Mouse (Mus musculus) cerebellum, adult 11-12 months (tissue): ENCODE measurements around the gene Rho.

Experiments
- DNase-seq: peaks from one replicate; pipeline ENCODE4 v3.0.0; 2022

Rho gene

GRCm38 (mm10) chr6:115931639-115932038, at the start of gene Rho:
Gene Rho (plus strand): TSS chr6:115931748.
- no peak for DNase-seq

GRCm38 (mm10) chr6:115884018-115884417, 47.5 kb upstream of the Rho start:
- no peak for DNase-seq

- no peak for DNase-seq
Measured at GRCm38 (mm10) chr6:115886894-115887293, 44.7 kb upstream of the Rho start.

GRCm38 (mm10) chr6:115888296-115888695, 43.3 kb upstream of the Rho start:
- no peak for DNase-seq

GRCm38 (mm10) chr6:115890601-115891000, 40.9 kb upstream of the Rho start:
- DNase-seq = no peak

- DNase-seq = peak; percentile 36
Measured at GRCm38 (mm10) chr6:115891061-115891460, 40.5 kb upstream of the Rho start.

- peak; percentile 43 for DNase-seq
Measured at GRCm38 (mm10) chr6:115891497-115892061, 40.0 kb upstream of the Rho start.

DNA sequence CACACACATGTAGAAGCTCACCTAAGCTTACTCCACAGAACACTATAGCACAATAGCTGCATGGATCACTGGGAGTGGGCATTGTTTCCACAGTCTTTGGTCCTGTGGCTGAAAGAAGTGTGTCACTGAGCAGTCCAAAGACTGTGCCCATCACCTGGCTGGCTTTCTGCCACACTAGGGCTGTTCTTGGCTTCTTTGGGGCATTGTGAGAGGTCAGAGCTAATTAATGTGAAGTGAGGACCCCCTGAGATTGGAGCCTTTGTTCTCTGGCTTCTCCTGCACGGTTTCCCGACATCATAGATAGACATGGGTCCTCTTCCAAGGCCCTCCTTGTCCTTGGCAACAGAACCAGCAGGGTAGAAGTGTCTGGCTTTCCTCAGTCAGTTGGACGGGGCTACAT, 39.2 kb upstream of the Rho start:
- DNase-seq = peak; percentile 16

DNA sequence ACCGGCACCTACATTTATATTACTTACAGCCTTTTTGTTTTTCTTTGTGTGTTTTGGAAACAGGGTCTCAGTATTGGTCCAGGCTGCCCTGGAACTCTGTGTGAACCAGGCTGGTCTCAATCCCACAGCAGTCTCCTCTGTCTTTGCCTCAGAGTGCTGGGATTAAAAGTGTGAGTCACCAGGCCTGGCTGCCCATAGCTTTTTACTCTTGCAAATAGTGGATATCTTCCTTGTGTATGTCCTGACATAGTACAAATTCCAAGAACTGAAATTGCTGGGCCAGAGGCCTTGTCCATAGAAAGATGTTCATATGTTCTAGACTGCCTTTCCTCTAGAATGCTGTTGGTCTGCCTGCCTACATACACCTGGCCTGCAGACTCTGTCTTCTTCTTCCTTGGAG, 35.2 kb upstream of the Rho start:
- DNase-seq = no peak

DNA sequence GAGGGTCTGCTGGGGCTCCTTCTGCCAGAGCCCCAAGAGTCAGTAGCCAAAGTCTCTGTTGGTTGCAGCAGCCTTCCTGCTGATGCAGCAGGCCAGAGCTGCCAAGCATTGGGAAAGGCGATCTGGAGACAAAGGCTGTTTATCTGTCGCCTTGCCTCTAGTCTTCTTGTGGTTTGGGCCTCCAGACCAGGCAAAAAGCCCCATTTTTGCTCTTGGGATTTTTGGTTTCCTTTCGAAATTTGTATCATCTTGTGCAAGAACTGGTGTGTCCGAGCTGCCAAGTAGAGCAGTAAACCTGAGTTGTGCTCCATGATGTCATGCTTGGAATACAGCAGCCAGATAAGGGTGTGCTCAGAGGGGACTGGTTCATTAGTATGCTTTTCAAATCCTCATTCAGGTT, 34.4 kb upstream of the Rho start:
- peak; percentile 20 for DNase-seq

DNA sequence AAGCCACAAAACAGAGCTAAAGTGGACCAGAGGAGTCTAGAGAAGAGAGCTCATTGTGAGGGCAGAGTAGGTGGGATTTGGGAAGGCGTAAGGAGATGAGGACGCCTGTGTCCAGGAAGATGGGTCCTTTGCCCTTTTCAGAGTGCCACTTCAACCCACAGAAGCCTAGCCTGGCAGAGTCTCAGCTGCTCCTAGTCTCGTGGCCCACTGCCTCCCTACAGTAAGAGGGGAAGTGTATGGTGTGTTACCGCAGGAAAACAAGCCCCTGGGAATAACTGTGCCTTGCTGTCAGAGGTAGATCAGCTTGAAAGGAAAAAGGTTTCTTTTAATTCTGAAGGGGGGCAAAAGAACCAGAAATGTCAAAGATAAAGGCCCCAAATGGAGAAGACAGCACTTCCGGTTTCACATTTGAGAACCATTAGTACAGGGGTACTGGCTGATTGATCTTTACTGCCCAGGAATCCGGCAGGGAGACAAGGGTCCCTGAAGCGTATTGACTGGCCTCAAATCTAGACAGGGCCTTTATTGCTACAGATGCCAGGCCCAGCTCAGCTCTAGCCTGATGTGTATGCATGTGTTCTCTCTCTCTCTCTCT, 33.5 kb upstream of the Rho start:
- DNase-seq = no peak

DNA sequence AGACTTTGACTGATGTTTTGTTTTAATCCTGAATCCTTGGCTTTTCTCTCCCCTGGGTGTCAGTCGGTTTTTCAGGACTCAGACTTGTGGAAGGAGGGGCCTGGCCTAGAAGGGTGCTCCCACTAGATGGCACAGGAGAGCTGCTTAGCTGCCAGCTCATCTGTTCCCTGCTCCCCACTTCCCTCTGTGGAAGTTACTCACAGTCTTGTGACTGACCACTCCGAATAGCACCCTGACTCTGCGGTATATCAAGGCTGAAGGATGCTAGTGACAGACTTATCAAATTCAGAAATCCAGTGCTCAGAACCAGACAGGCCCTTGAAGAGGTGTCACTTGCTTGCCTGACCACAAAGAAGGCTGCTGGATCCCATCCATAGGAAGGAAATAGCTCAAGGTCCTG, 30.5 kb upstream of the Rho start:
- DNase-seq = peak; percentile 82

- DNase-seq = peak; percentile 48
Measured at GRCm38 (mm10) chr6:115901489-115901931, 30.0 kb upstream of the Rho start.

DNA sequence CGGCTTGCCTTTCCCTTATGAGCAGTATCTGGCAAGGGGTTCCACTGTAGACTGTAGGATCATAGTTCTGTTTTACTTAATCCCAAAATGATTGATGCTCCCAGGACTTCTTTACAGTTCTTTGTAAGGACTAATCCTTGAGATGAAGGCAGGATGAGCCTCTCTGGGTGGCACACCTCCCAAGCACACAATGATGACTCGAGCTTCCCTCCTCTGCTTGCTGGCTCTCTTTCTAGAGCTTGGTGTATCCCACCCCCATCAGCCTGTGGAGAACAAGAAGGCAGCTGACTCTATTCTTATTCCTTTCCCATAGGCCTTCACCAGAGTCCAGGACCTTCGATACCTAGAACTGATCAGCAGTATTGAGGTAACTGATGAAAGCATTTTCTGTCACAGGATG, 29.0 kb upstream of the Rho start:
- DNase-seq = no peak

- DNase-seq = no peak
Measured at GRCm38 (mm10) chr6:115905568-115905967, 26.0 kb upstream of the Rho start.

- no peak for DNase-seq
Measured at GRCm38 (mm10) chr6:115906455-115906854, 25.1 kb upstream of the Rho start.

DNA sequence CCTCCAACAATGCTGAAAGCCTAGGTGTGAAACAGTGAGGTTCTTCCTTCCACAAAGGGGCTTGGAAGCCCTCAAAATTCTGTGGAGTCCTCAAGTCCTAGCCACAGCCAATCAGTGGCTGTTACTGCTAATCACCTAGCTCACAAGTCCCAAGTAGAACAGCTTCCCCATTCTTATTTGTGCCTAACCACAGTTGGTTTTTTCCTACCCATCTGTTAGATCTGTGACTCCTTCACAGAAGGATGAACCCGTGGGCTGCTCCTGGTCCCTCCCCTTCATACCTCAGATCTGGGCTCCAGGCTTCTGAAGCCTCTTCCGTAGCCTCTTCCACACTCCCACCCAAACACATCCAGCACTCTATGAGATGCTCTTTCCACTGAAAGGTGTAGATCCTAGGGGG, 24.7 kb upstream of the Rho start:
- DNase-seq = no peak

- no peak for DNase-seq
Measured at GRCm38 (mm10) chr6:115908421-115908982, 23.0 kb upstream of the Rho start.

DNA sequence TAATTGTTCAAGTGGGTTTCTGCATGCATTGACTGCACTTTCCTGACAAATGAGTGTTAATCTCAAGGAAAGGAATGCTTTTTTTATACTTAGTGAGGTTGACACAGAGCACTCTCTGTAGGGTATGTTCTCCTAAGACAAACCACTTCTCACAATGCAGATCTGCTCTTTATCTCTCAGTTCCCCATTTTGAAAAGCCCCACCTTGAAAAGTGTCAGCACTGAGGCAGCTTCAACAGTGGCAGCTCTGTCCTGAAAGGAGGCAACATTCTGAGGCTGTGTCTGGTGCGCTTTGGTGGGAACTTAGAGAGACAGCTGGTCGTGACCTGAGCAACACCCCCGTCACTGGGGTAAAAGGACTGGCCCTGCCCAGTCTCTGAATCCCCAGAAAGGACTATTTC, 22.5 kb upstream of the Rho start:
- DNase-seq = no peak

GRCm38 (mm10) chr6:115909940-115910339, 21.6 kb upstream of the Rho start:
- DNase-seq = peak; percentile 51

DNA sequence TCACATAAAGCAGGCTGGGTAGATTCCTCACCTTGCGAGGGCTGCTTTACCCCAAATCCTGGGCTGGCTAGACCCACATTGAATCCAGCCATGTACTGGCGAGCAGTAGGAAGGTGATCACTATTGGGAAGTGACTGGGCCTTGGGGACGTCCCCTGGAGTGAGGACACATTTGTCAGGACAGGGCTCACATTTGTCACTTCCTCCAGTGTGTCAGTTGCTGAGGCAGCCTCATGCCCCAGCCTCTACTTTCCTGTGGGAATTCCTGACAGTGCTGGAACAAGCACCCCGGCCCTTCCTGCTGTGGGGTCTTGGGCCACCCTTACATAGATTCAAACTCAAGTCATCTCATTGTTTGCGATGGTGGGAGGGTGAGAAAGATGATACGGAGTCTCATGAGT, 19.8 kb upstream of the Rho start:
- no peak for DNase-seq

DNA sequence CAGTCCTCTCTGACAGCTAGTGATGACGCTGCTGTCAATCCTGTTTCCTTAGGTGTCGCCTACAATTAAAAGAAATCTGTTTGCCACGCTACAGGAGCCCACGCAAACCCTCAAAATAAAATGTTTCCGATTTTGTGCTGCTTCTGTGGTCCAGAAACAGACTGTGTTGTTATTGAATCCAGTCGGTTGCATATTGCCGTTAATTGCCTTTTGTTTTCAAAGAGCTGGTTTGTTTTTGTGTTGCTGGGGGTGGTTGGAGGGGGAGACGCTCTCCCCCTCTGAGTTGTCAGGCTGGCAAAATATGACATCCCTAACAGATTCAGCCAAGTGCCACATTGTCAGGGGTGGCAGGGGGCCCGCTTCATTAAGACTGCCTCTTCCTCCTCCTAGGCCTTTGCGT, 18.1 kb upstream of the Rho start:
- DNase-seq = no peak

GRCm38 (mm10) chr6:115914511-115915202, 16.9 kb upstream of the Rho start:
- DNase-seq = peak; percentile 78
